Mouse (Mus musculus) hematopoietic multipotent progenitor cell, adult 10-12 weeks (in vitro differentiated cells): ENCODE data around the gene Fndc8. TPM values are rescaled to one million over a fixed set of nuclear protein-coding genes. Genes with fewer than 3 reads are reported as not detected.

Experiments used
- polyA plus RNA-seq: library from polyadenylated mRNA; stranded (reverse); fragments of >175 nt; gene quantifications from 2 replicates; pipeline ENCODE4 v1.2.3, GENCODE M21; 2012; ENCODE audit warnings: low replicate concordance

Fndc8 gene
- not detected in 2 replicates for polyA plus RNA-seq

GRCm38 (mm10) chr11:82891936-82892335, at the start of gene Fndc8:
Fndc8 (plus strand) TSS chr11:82892124.

GRCm38 (mm10) chr11:82871031-82871446, 20.9 kb upstream of the Fndc8 start, which contains the start of gene Rffl:
Rffl (minus strand) TSS chr11:82871210.

GRCm38 (mm10) chr11:82890342-82890762, 1.6 kb upstream of the Fndc8 start, which contains the start of gene Rad51d:
Rad51d (minus strand) TSS chr11:82890614.

GRCm38 (mm10) chr11:82907651-82908607, 16.0 kb downstream of the Fndc8 start, which contains the start of gene Nle1:
Nle1 (minus strand) TSS chr11:82908411.

GRCm38 (mm10) chr11:82910250-82910649, 18.3 kb downstream of the Fndc8 start, which contains the start of gene Unc45b:
Unc45b (plus strand) TSS chr11:82910550.

Other genes with a start within 250 kb of the Fndc8 start
- gene Cct6b, start 127.8 kb upstream of the Fndc8 start, polyA plus RNA-seq, result 0.12 TPM in 1 of 2 replicates, not detected in the other
- gene Zfp830, start 127.8 kb upstream of the Fndc8 start, polyA plus RNA-seq, result 17.5 and 18.7 TPM in 2 replicates
- gene Lig3, start 111.0 kb upstream of the Fndc8 start, polyA plus RNA-seq, result 31.6 and 69.0 TPM in 2 replicates
- 7.1 and 23.2 TPM in 2 replicates for gene Rffl, start 20.9 kb upstream of the Fndc8 start, polyA plus RNA-seq
- gene Rad51d, start 1.5 kb upstream of the Fndc8 start, polyA plus RNA-seq, result 13.1 and 13.3 TPM in 2 replicates
- gene Nle1, start 16.3 kb downstream of the Fndc8 start, polyA plus RNA-seq, result 27.6 and 35.0 TPM in 2 replicates
- 0.08 TPM in 1 of 2 replicates, not detected in the other for gene Unc45b, start 18.4 kb downstream of the Fndc8 start, polyA plus RNA-seq
- 3.3 and 6.3 TPM in 2 replicates for gene Slfn5, start 59.2 kb downstream of the Fndc8 start, polyA plus RNA-seq
- gene Slfn9, start 99.7 kb downstream of the Fndc8 start, polyA plus RNA-seq, result 2.2 and 2.5 TPM in 2 replicates
- 11.8 and 12.1 TPM in 2 replicates for gene Slfn8, start 128.7 kb downstream of the Fndc8 start, polyA plus RNA-seq
- 10.8 and 26.5 TPM in 2 replicates for gene Slfn2, start 173.0 kb downstream of the Fndc8 start, polyA plus RNA-seq
- 9.3 and 9.7 TPM in 2 replicates for gene Slfn1, start 224.7 kb downstream of the Fndc8 start, polyA plus RNA-seq